Mouse (Mus musculus) megakaryocyte-erythroid progenitor cell, adult 5-6 weeks (primary cell): ENCODE results near the gene Plvap. TPM values are rescaled to one million over a fixed set of nuclear protein-coding genes. Genes with fewer than 3 reads are reported as not detected.
"Not testable (repeated sequence)": the region's sequence is repeated elsewhere in the genome, so short reads cannot be mapped to it uniquely, and the experiment has no call there.

Experiments
- ATAC-seq: replicated peaks from 2 replicates; pipeline ENCODE4 v1.8.0; 2016; ENCODE audit warnings: mild to moderate bottlenecking, inconsistent platforms; ENCODE audit not compliant: severe bottlenecking, poor library complexity, low FRiP score, low TSS enrichment
- total RNA-seq, 2 experiments: library from RNA; stranded (forward) in 1 of 2; stranded (reverse) in 1 of 2; fragments of 200-1000, 215-1000 nt in 1 of 2; fragments of >200 nt in 1 of 2; fragmentation: Nextera tagmentation in 1 of 2; gene quantifications; 2 replicates each; pipeline ENCODE4 v1.2.3; 2014 to 2017

Plvap gene
- total RNA-seq, 2 experiments from 2014 or later: 8.9 to 9.3 TPM

DNA sequence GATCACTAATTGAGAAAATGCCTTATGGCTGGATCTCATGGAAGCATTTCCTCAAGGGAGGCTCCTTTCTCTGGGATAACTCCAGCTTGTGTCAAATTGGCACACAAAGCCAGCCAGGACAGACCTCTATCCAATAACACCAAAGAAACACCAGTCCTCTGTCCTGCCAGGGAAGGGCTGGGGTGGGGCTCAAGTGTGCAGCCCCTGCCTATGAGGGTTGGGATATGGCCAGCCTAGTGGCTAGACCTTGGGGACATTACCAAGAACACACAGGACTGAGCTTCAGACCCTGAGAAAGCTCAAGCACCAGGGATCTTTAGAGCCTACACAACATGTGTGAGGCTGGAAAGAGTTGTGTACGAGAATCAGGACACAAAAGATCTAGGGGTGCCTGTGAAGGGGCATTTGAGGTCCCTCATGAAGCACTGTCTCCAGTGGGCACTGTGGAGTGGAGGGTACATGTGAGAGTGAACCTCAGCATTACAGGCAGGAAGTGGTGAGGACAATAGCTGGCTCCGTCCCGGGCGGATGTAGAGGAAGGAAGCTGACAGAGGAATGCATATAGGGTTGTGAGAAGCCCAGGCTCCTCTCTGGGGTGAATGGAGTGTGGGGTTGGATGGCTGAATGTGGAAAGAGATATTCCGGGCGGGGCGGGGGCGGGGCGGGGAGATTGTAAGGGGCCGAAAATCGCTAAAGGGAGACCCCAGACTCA, 17.0 kb upstream of the Plvap start:
- no peak for ATAC-seq

GRCm38 (mm10) chr8:71527162-71527870, 15.8 kb upstream of the Plvap start:
- no peak for ATAC-seq

DNA sequence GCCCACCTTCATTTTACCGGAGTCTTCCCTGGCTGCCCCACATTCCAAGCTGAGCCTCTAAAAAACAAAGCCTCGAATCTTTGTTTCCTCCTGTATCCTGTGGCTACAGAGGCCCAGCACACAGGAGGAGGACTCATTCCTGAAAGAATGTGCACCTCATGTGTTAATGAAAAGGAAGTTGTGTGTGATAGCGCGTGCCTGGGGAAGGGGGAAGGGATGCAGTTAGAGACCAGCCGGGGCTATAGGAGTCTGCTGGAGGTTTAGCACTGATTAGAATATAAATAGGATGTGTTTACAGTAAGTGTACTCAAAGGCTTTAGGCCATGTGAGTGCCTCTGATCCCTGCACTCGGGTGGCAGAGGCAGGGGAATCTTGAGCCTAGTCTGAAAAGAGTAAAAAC, 14.7 kb upstream of the Plvap start:
- ATAC-seq: no peak

GRCm38 (mm10) chr8:71525226-71526050, 13.9 kb upstream of the Plvap start, which contains the start of gene Ccdc194:
Ccdc194 (minus strand) TSS chr8:71525711.
- no peak for ATAC-seq

- peak; percentile 93 for ATAC-seq
Observed at GRCm38 (mm10) chr8:71521634-71522033, 10.1 kb upstream of the Plvap start.

- not testable (repeated sequence) for ATAC-seq
Observed at GRCm38 (mm10) chr8:71519037-71519825, 7.7 kb upstream of the Plvap start.

GRCm38 (mm10) chr8:71516786-71517185, 5.2 kb upstream of the Plvap start:
- no peak for ATAC-seq

GRCm38 (mm10) chr8:71515043-71515442, 3.5 kb upstream of the Plvap start:
- no peak for ATAC-seq

DNA sequence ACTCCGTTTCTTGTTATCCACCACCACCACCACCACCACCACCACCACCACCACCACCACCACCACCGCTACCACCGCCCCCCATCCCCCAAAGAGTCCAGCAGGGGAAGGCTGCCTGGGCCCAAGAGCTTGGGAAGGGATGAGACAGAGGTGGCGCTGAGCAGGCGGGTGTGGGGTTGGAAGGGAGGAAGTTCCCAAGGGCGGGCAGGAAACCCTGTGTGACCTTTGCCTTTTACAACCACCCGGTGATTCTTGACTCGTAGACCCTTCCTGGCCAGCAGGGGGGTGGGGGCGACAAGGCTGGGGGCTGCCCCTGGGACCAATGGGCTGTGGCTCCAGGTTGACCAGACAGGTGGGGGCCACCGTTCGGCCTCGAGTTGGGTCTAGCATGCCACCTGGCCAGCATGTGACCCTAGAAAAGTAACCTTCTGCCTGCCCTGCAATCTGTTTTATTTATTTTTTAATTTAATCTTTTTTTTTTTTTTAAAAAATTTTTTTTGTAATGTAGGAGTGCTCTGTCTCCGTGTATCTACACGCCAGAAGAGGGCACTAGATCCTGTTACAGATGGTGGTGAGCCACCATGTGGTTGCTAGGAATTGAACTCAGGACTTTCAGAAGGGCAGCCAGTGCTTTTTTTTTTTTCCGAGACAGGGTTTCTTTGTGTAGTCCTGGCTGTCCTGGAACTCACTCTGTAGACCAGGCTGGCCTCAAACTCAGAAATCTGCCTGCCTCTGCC, 1.6 kb upstream of the Plvap start:
- ATAC-seq: no peak

GRCm38 (mm10) chr8:71509316-71509715, 2.2 kb downstream of the Plvap start:
- ATAC-seq: no peak

DNA sequence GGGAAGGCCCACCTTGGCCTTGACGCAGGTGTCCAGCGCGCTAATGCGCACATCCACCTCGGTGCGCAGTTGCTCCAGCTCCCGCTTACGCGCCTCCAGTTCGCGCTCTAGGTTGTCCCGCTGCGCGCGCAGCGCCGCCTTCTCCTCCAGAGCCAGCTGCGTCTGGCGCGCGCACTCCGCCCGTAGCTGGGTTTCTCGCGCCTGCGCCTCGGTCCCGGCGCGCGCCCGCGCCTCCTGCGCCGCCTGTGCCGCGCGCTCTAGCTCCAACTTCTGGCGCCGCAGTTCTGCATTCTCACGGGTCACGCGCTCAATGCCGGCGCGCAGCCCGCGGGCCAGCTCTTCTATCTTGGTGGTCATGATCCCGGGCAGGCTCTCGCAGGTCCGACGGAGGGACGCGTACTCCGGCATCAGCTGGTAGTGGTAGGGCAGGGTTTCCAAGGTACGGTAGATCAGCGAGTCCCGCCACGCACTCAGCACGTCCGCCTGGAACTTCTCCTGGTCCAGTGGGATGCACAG, 3.9 kb downstream of the Plvap start:
- 0 out of 2 replicates have a peak, but pooled peaks have one; percentile 25 for ATAC-seq

DNA sequence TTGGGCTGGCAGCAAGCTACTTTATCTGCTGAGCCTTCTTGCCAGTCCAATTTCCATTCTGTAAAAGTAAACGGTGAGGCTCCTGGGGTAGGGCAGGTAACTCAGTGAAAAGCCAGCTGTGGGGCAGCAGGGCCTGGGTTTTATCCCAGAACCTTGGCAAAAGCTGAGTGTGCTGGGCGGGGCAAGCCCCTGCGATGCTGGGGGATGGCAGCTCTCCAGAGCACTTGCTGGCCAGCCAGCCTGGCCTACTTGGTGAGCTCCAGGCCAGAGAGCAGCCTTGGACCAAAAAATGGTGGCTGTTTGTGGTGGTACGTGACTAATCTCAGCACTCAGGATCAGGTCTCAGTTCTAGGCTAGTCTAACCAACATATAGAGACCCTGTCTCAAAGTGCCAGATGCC, 5.6 kb downstream of the Plvap start:
- no peak for ATAC-seq

GRCm38 (mm10) chr8:71505326-71505725, 6.2 kb downstream of the Plvap start:
- ATAC-seq: no peak

DNA sequence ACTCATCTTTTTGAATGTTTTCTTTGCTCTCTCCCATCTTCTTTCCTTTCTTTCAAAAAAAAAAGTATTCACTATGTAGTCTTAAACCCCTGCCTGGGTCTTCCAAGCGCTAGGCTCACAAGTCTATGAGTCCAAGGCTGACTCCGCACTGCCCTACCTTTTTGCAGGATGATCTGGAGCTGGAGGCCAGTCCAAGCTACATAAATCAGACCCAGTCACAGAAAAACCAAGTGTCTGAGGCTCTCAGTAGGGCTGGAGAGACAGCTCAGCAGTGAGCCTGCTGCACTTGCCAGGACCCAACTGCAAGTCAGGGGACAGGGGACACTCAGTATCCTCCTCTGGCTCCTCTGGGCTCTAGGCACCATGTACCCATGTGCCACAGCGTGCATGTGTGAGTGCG, 7.2 kb downstream of the Plvap start:
- ATAC-seq: no peak

- no peak for ATAC-seq
Observed at GRCm38 (mm10) chr8:71498816-71499690, 12.5 kb downstream of the Plvap start.

DNA sequence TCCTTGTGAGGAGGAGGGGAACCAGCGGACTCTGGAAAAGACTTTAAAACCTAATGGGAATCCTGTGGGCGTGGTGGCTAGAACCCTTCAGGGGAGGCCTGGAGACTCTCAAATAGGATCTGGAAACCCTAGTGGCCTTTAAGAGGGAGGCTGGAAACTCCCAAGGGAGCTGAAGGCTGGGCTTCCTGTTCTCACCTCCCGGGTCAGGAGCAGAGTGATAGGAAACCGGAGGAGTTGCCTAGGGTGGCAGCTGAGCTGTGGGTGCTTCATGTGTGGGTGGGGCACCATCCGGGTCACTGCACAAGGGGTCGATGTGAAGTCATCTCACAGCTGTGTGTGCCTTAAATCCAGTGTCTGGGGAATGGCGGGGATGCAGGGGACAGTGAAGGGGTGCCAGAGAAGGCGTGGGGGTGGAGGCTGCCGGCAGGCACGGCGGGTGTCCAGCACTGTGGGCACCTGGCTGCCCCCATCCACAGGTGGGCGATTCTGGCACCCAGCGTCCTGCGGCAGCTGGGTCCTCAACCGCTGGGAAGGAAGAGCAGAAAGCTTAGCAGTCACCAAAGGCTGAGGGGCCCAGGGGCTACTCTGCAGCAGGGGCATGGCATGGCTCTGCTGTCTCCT, 13.6 kb downstream of the Plvap start:
- ATAC-seq: no peak

- ATAC-seq: no peak
Observed at GRCm38 (mm10) chr8:71497077-71497645, 14.4 kb downstream of the Plvap start.
